Comparison of ENCODE assay signal across 8 mouse cellular contexts in genomic region chr5:67307659-67308222, GRCm38 (mm10). TPM values are rescaled to one million over a fixed set of nuclear protein-coding genes. Genes with fewer than 3 reads are reported as not detected.
DNase-seq lines count a peak whose midpoint lies in the region; ATAC-seq and TF ChIP-seq lines count a peak whose summit lies in the region.

No protein-coding gene starts in this region.

- 27% methylated on average over 13 of the region's 13 CpGs for WGBS in limb, embryonic 15.5 days

- peak overlapping the region; percentile 53 for H3K4me2 ChIP-seq in limb, embryonic 15.5 days

- no peak for TF ChIP-seq CTCF in embryonic fibroblast, embryonic 13.5 days (IDR thresholded peaks at IDR 0.05; ENCODE audit: borderline replicate concordance, insufficient read depth, low read length)

- H3K27me3 ChIP-seq in limb, embryonic 15.5 days = no peaks in the 10 kb centered on the region

- peak overlapping the region; percentile 97 for H3K4me3 ChIP-seq in embryonic fibroblast, embryonic 13.5 days (ENCODE audit: insufficient read depth, low read length)
- H3K4me3 ChIP-seq in limb, embryonic 15.5 days = peak overlapping the region; percentile 100

- H3K9ac ChIP-seq in limb, embryonic 15.5 days = peak overlapping the region; percentile 89

- no peak for TF ChIP-seq POLR2A in embryonic fibroblast, embryonic 13.5 days (IDR thresholded peaks at IDR 0.05; ENCODE audit: low read depth, low read length)

- no peak for ATAC-seq in limb, embryonic 15.5 days (ENCODE audit: insufficient number of reproducible peaks, low FRiP score, low TSS enrichment, low read depth)

- intact Hi-C loops in left cerebral cortex, postnatal 10 days (cut with DNase I) = no loop called here

- peaks cover 8% of the 10 kb centered on the region; the same call in 1 of the 2 replicates for H3K36me3 ChIP-seq in limb, embryonic 15.5 days

- DNase-seq in retina, postnatal 1 day = peak; percentile 6
- DNase-seq in retina, embryonic 14.5 days (ENCODE audit: low spot score) = no peak
- DNase-seq in spleen, postnatal 4 days (ENCODE audit: low spot score in 2 of 2) = peak; percentile 21 to 67
- DNase-seq in thymus, postnatal 10 days (ENCODE audit: low spot score in 2 of 2) = no peak
- DNase-seq in left cerebral cortex, postnatal 10 days (ENCODE audit: extremely low spot score in 1 of 2, low spot score in 2 of 2) = no peak
- DNase-seq in lung, adult 18-20 months = no peak

- no peak overlapping the region for H3K27ac ChIP-seq in embryonic fibroblast, embryonic 13.5 days (ENCODE audit: insufficient read depth, low read length)
- no peak overlapping the region for H3K27ac ChIP-seq in limb, embryonic 15.5 days

- H3K4me1 ChIP-seq in embryonic fibroblast, embryonic 13.5 days (ENCODE audit: control insufficient read depth, insufficient read depth, low read length) = 0 out of 2 replicates have a peak, but pooled peaks cover 2% of the 10 kb centered on the region
- H3K4me1 ChIP-seq in limb, embryonic 15.5 days = peaks cover 6% of the 10 kb centered on the region

- H3K9me3 ChIP-seq in limb, embryonic 15.5 days = no peaks in the 10 kb centered on the region

RNA-seq across cellular contexts. Expression of gene Slc30a9, which starts 1.0 kb away (rescaled TPM):
- 108 and 111 TPM in 2 replicates for polyA plus RNA-seq in embryonic fibroblast, embryonic 13.5 days (2011; ENCODE audit: insufficient read length, low read depth, missing spikeins)
- 91.4 and 93.2 TPM in 2 replicates for polyA plus RNA-seq in limb, embryonic 15.5 days (2015; fragmentation: Nextera tagmentation; extraction: Ambion mirVana)
- total RNA-seq in left cerebral cortex, postnatal 10 days (2021) = 100 to 1,000 TPM; 179 to 180 TPM

RNA-seq across cellular contexts. Expression of gene Tmem33, which starts 47.4 kb away (rescaled TPM):
- 125 and 141 TPM in 2 replicates for polyA plus RNA-seq in embryonic fibroblast, embryonic 13.5 days (2011; ENCODE audit: insufficient read length, low read depth, missing spikeins)
- 85.3 and 88.1 TPM in 2 replicates for polyA plus RNA-seq in limb, embryonic 15.5 days (2015; fragmentation: Nextera tagmentation; extraction: Ambion mirVana)
- total RNA-seq in left cerebral cortex, postnatal 10 days (2021) = 10 to 100 TPM; 74.9 to 81.3 TPM

Comparison
In these comparisons a context has a peak if more than half of its experiments do, and no peak if none do; other contexts are left out.
1. DNase-seq: peak in retina, postnatal 1 day (single experiment) and spleen, postnatal 4 days (2 of 2); none in retina, embryonic 14.5 days (single experiment), thymus, postnatal 10 days (0 of 2), left cerebral cortex, postnatal 10 days (0 of 2) and lung, adult 18-20 months (0 of 2).